Mouse (Mus musculus): ENCODE data around the gene Nell2.

GRCm38 (mm10) chr15:95186226-95186625 lies 342.1 kb downstream of the Nell2 start:
- TF ChIP-seq CTCF (IDR thresholded peaks at IDR 0.05; ENCODE audit: extremely low read depth, insufficient read depth, low read length) (no peak), POLR2A (IDR thresholded peaks at IDR 0.05; ENCODE audit: extremely low read depth, insufficient read depth, low read length) (no peak)

All from cortical plate, adult 2 months (tissue).